Mouse (Mus musculus) CD4-positive, CD25-positive, alpha-beta regulatory T cell, adult 4 months (primary cell): Measurements from ENCODE around the gene Epb41l2. TPM values are rescaled to one million over a fixed set of nuclear protein-coding genes. Genes with fewer than 3 reads are reported as not detected.

Experiments
- ATAC-seq: one replicate; pipeline ENCODE4 v1.8.0; 2017
- polyA plus RNA-seq, 2 experiments: library from polyadenylated mRNA; unstranded; fragments of 100-300 nt; shearing (Covaris generic); gene quantifications; one replicate each; pipeline ENCODE4 v1.2.1; 2017

Epb41l2 gene
- polyA plus RNA-seq, 2 experiments from 2014 or later, result 19.1 to 20.1 TPM

DNA sequence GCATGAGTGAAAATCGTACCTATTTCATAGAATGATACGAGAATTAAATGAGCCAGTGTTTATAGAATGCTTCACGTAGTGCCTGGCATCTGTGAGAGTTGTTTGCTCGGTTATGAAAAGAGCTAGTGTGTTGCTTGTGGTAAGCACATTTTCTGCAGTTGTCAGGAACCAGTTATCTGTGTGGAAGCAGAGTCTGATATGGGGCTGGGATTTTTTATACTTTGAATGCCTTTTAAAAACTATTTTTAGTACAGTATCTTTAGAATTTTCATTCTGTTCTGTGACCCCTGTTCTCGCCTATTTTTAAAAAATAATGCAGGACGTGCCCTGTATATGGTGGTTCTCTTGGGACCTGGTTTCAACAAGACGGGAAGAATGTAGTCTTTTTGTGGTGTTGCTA lies 6.1 kb downstream of the Epb41l2 start:
- ATAC-seq, result no peak

DNA sequence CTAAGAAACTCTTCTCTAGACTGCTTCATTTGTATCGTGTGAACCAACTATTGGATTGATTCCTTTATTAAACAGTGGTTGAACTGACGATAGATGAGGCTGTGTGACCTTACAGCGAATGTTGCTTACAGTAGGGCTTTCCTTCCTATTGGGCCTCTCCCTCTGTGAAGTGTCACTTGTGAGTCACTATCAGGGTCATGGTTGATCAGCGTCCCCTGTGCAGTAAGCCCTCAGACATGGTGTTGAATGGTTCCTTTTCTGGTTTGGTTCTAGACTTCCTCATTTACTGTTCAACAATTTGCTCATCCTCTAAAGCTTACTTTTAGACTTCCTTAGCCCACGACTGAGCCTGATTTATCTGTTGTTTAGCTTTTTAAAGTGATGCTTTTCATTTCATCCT lies 7.1 kb downstream of the Epb41l2 start:
- ATAC-seq, result peak; percentile 46

DNA sequence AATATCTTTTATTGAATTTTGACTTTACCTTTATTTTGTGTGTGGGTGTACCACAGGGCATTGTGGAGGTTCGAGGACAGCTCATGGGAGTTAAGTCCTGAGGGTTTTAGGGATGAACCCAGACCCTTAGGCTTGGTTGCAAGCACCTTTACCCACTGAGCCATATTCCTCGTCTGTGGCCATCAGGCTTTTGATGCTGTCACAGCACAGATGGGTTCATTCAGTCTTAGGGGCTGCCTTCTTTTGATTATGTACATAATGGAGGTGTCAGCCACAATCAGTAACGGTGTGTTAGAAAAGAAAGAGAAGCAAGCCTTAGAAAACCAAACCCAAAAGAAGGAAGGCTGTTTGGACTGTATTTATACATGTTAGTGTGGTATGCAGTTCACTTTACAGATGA lies 9.3 kb downstream of the Epb41l2 start:
- ATAC-seq, result no peak

DNA sequence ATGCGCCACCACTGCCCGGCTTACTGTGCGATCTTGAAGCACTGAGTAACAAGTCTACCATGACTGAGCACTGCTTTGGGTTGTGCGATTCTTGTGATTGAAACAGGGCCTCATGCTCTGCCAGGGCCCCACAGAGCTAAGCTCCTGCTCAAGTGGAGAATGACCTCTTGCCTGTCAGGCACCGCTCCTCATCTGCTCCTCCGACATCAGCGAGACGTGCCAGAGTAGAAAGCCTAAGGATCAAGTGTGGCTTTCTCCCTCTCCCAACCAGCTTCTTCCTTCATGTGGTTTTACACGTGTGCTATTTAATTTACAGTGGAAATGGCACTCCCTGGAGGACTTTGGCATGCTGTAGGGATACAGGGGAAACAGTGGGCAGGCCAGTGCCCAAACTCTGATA lies 10.1 kb downstream of the Epb41l2 start:
- ATAC-seq, result no peak

DNA sequence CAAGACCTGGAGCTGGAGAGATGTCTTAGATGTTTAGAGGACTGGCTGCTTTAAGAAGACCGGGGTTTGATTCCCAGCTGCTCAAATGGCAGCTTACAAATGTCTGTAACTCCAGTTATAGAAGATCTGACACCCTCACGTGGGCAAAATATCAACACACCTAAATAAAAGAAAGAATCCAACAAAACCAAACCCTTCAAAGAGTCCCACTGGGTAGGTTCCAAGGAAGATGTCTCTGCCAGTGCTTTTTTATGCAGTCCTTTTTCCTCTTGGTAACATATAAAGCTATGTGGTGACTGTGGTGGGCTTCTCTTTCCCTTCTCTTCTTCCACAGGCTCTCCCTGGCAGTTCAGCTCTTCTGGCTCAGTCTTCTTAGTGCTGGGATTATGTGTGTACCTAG lies 11.7 kb downstream of the Epb41l2 start:
- no peak for ATAC-seq

DNA sequence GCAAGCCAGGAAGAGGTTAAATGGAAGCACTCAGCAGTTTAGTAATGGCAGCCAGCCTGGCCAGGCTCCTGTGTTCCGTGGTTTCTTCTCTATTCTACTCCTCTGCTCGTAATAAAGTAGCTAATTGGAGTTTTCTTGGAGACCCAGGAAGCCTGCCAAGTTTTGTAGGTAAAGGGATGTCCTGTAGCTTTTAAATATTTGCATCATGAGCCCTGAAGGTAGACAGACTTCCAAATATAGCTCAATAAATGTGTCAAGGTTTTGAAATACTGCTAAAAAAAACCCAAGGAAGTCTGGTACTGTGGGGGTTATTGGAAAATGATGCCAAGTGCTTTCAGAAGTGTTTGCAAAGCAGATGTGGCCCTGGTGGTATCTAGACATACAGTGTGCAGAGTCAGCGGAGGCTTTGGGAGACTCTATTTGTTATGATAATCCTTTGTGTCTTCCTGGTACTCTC lies 12.3 kb downstream of the Epb41l2 start:
- ATAC-seq, result no peak

DNA sequence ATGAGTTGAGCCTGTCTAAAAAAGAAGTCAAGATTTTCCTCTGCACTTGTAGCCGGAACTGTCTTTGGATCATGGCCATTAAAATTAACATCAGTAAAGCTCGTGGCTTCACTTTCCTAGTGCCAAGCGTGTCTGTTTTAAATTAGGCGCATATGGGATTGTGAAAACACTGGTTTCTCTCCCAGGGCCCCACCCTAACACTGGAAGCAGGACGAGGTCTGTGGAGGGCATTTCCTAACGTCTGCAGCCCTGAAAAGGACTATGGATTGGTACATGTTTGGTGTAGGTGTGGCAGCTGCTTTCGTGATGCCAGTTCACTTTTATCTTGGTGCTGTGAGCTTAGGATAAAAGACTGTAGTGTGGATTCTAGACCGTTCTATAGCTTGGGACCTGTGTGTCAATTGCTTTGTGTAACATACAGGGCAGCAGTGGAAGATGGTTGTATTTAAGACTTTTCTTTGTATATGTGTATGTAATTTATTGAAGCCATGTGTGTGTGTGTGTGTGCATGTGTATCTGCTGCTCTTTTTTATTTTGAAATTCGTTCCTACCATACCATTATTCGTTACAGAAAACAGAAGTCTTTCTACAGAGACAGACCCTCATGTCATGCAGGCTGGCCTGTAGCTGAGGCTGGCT lies 13.0 kb downstream of the Epb41l2 start:
- no peak for ATAC-seq

DNA sequence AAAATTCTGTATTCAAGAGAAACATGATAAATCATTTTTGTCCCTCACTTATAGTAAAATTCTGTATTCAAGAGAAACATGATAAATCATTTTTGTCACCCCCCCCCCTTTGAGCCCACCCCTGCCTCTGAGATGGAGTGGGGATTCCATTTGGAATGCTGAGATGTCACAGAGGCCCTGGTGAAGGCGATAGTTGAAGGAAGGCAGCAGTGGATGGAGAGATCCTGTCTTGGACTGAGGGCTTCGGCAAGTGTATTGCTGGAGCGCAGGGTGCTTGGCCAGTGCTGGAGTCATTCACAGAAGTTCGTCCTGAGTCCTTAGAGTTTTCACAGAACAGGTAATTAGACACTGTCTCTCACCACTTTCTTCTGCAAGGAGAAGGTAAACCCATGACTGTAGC lies 15.4 kb downstream of the Epb41l2 start:
- no peak for ATAC-seq

DNA sequence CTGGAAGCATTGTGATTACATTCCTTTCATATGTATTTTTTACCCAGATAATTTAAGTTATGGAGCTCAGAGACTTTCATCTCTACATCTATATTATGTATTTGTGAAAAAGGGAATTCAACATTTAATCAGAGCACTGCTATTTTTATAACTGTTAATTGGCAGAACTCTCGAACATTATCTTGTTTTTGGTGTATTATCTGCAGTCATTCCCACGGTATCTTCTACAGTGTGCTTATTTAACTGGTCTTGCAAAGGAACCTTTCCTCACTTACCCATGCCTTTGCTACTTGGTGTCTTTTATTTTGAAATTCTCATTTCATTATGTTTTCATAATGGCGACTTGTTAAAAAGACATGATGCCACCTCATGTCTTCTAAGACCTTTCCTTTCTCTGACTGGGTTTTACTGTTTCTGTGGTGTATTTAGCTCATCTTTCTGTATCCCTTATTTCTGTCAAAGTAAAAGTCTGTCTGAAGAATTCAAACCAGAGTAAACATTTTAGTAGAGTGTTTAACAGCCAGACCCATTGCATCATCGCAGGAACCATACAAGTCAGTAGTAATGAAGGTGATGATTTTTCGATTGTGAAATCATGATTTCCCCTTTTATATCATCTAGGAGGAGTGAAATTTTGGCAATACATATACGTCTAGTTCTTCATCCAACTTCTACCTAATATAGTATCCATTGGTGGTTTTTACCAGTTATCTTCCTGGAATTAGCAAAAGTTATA lies 21.3 kb downstream of the Epb41l2 start:
- no peak for ATAC-seq

DNA sequence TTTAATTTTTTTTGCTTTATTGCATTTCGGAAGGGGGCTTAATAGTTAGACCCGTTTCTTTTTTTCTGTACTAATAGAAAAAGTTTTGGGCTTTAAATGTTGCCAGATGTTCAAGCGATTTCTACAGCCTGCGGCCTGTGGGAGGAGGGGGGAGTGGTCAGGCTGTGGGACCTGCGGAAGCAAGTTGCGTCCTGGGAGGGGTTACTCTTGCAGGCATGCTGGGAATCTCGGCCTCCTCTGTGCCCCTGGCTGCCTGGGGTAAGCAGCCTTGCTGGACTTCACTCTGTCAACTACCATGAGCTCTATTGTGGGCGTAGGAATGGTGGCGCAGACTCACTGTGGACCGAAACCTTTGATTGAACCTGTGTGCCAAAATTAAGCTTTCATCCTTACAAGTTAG lies 22.4 kb downstream of the Epb41l2 start:
- no peak for ATAC-seq

DNA sequence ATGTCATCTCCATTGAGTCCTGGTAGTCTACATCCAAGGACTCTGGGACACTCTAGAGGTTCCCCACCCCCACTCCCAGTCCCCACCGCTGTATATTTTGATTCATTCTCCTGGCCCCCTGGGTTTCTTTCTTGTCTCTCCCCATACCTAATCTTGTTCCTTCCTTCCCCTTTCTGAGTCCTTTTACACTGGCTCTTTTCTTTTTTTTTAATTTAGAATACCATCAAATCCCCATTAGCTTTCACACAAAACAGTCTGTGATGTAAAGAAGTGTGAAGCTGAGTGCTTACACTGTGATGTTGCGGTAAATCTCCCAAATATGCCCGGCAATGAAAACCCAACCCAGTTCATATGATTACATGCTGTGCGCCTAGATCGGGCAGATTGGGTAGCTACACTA lies 23.6 kb downstream of the Epb41l2 start:
- ATAC-seq, result no peak

DNA sequence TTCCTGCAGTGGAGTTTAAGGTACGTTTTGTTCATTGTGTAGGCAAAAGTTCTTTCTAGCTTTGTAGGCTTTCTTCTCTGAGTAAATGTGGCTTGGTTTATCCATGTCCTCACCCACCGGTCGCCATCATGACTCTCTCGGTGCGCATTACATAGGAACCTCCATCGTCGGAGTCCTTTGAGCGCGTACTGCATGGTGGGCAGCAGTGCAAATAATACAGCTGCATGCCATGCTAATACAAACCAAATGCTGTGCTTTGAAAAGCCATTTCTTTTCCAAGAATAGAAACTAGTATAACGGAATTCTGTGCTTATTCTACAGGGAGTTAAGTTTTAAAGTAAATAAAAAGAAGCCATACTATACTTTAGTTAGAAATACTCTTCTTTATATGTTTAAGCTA lies 24.8 kb downstream of the Epb41l2 start:
- no peak for ATAC-seq

DNA sequence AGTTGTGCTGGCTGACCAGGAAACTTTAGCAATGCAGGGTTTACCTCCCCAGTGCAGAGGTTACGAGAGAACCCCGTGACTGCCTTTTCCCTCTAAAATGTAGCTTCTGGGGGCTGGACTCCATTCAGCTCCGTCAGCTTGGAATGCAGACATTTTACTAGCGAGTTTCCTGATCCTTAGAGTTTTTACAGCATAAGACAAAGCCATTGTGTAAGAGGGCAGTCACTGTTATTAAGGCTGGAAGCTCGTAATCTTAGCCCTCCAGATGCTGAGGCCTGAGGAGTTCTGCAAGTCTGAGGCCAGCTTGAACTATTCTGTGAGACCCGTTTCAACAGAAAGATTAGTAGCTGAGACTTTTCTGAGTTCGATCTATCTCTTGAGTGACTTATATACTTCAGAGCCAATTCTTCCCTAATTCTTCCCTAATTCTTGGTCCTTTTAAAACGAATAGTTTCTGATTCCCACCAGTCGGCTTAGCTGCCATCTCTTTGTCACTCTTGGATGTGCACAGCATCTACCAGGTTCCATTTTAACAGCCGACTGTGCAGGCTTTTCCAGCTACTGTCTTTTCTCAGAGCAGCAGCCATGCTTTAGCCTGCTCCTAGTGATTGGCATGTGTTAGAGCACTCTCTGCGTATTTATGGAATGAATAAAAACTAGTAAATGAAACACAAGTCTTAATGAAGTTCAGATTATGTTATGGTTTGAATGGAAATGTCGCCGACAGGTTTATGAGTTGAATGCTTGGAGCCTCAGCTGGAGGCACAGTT lies 26.4 kb downstream of the Epb41l2 start:
- no peak for ATAC-seq

DNA sequence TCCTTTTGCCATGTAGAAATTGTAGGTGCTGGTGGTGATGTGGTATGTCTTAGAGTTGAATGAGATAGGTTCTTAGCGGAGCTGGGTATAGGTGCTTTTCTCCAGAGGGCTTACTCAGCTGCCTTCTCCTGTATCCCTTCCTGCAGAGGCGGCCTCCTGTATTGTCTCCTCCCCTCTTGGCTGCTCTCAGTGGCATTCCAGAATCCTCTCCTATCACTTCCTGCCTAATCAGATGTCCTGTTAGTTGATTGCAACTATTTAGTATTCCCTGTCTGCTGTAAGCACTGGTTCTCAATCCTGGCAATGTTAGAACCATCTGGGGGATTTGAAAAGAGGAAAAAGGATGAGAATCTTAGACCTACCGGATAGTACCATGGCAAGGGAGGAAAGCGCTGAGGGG lies 27.3 kb downstream of the Epb41l2 start:
- no peak for ATAC-seq

DNA sequence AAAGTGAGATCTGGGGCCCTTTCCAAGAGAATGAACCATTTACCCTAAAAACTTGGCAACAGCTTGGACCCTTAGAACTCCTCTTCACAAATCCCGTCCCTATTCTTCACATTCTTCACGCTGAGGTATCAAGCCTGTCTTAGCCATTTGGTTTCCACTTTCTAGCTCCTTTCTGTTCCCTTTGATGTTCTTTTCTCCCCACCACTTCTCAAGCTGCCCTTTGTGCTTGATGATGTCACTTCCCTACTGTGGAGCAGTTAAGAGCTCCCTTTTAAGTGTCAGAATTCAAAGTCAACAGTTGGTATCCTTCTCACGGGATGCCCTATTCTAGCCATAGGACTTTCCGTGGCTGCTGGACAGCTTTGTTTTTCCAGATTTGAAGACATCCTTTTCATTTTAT lies 27.7 kb downstream of the Epb41l2 start:
- ATAC-seq, result peak; percentile 96

DNA sequence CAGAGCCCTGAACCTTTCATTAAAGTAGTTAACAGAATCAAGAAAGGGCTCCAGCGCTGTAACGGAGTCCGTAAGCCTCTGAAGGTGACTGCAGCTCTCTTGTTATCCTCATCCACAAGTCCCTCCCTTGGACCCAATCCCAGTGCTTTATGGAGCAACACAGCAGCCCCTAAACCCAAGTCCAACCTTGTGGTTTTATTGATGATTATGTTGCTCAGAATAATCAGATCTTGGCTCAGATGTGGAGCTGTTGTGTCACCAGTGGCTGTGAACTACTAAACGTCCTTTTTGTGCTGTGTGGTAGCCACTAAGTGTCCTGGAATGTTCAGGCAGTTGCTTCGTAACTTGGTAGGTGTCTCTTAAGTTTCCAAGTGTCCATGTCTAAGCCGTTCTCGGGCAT lies 33.2 kb downstream of the Epb41l2 start:
- no peak for ATAC-seq

DNA sequence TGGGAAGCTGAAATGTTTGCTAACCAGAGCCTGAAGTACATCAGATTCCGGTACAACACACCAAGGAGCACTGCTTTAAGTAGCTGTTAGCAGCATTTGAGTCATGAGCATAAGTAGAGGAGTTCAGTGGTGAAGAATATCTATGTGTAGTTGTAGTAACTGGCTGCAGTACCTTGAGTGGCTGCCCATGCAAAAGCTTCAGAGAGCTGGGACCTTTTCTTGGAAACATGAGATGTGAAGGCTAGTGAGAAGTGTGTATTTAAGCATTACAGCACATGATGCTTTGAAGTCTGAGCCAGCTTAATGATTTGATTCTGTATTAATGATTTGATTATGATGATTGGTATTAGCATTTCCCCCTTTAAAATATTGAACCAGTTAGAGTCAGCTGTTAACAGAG lies 34.1 kb downstream of the Epb41l2 start:
- ATAC-seq, result no peak

DNA sequence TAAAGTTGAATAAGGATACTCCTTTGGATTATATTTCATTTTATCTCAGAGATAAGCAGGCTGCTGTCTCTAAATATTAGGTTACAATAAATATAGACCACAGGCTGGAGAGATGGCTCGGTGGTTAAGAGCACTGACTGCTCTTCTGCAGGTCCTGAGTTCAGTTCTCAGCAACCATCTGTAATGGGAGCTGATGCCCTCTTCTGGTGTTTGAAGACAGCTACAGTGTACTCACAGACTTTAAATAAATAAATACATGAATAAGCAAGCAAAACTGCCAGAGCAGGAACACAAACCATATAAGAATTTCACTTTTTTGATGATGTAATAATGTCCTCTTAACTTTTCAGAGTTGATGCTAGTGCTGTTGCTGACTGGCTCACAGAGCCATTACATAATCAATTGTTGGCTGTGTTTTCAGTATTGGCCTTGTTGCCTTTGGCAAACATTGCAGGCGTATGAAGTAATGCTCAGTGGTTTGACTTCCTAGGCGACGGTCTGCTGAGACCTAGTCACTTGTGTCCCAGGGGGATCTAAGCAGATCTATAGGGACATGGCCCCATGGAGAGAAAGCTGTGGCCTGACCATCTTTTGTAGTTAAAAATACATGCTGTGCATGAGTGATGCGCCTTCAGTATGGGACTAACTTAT lies 35.8 kb downstream of the Epb41l2 start:
- ATAC-seq, result no peak

DNA sequence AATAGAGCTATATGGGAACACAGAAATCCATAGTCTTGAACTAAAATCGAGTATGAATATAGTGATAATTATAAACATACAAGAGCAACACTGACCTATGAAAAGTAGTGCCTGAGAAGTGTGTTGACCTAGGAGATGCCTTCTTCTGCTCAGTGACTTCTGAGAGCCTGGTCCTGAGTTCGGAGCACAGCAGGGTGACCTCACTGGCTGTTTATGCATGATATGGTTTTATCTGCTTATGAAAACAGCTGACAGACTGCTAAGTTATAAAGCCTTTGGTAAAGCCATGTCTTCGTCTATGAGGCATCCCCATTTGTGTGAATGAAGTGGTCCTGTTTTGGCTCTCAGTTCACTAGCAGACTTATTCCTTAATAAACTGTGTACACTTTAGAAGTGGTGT lies 37.3 kb downstream of the Epb41l2 start:
- no peak for ATAC-seq

DNA sequence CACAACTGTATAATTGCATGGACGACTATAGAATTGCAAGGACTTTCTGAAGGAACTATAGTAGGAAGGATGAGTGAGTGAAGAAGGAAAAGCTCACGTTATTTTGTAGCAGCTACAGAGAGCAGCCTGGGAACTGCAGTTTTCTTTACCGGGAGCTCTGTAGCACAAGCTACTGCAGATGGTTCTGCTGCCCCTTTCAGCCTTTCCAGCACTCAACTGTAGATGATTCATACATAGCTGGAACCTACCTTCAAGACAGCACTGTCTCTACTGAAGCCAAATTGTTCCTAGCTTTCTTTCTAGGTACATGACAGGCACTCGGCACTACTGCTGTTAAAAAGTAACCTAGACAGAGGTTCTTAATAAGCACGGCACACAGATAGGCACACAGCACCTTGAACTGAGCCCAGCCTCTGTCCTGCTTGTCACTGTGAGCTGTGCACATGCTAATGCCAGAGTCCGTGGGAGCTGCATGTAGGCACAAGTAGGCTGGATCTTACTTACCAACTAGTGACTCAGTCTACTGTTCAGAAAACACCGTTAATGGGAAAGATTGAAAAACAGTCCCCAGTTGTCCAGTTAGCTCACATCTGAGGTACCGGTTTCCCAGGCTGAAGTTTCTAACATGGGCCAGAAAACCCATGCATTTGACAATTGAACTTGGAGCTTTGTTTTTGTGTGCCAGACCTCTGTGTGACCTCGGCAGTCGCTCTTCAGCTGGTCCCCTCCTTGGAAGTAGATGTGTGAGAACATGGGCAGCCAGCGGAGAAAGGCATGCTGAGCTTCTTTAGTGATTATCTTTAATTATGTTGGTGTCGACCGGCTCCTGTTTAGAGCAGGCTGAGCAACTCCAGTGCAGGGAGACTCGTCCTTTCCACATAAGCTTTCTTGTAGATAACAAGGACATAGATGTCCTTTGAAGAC lies 38.4 kb downstream of the Epb41l2 start:
- ATAC-seq, result no peak

DNA sequence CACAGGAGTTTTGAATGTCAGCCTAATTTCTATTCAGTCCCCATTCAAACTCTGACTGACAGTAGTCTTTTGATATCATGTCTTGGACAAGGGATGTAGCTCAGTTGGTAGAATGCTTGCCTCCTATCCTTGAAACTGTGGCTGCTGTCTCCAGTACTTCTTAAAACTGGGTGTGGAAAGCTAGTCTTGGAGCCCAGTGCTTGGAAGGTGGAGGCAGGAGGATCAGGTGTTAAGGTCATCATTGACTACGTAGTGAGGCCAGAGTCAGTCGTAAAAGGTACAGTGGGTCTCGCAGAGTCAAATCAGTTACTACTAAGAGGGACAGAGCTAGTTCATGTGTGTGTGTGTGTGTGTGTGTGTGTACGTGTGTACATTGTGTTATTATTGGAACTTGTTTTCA lies 39.4 kb downstream of the Epb41l2 start:
- ATAC-seq, result no peak

DNA sequence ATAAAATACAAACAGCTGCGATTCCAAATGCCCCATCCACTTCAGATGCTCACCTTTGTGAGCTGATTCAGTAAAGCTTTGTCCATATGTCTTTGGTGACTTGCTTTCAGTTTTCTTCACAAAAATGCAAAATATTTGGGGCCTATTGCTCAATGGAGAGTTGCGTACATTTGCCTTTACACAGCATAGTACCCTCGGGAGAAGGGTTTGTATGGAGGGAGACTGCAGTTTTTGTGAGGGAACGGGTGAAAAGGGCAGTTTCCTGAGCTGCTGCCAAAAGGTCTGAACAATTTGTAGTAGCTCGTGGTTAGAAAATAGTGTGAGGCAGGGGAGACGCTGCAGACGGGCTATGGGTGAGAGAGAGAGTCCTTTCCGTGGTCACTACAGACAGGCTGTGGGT lies 40.5 kb downstream of the Epb41l2 start:
- ATAC-seq, result no peak
